Mouse (Mus musculus) left cerebral cortex, adult 8-10 months (tissue): ENCODE data around the gene Gm28048. TPM values are rescaled to one million over a fixed set of nuclear protein-coding genes. Genes with fewer than 3 reads are reported as not detected.
A peak's percentile ranks its signal among the peaks of the same experiment; 100 is the strongest.

Source experiments
- DNase-seq, 2 experiments: peaks; one replicate each; pipeline ENCODE4 v3.0.0; 2022; ENCODE audit warnings: low spot score in 2 of 2
- total RNA-seq, 4 experiments: library from RNA; stranded (reverse); gene quantifications; 2 replicates each; pipeline ENCODE4 v1.2.4; 2022

The Gm28048 gene
- total RNA-seq, 4 experiments from 2014 or later, result 11.1 to 24.0 (median 16.0) TPM

- DNase-seq, result peak; percentile 87 to 90
These were observed 8.7 kb upstream of the Gm28048 start, which contains the start of gene Cct4 for GRCm38 (mm10) chr11:22990393-22991126. Gene Cct4 (plus strand): TSS chr11:22990519.

GRCm38 (mm10) chr11:22989786-22990185 is 7.9 kb upstream of the Gm28048 start:
- DNase-seq, result no peak

- no peak for DNase-seq
These were observed 5.5 kb upstream of the Gm28048 start for GRCm38 (mm10) chr11:22987357-22987756.

GRCm38 (mm10) chr11:22985510-22985909 is 3.6 kb upstream of the Gm28048 start:
- DNase-seq, result no peak

GRCm38 (mm10) chr11:22982846-22983245 is 956 bp upstream of the Gm28048 start:
- no peak for DNase-seq

- DNase-seq, result no peak
These were observed 343 bp downstream of the Gm28048 start for GRCm38 (mm10) chr11:22981543-22981950.

- no peak for DNase-seq
These were observed 849 bp downstream of the Gm28048 start for GRCm38 (mm10) chr11:22981041-22981440.

GRCm38 (mm10) chr11:22979221-22979620 is 2.7 kb downstream of the Gm28048 start:
- no peak for DNase-seq

- DNase-seq, result no peak
These were observed 3.2 kb downstream of the Gm28048 start for GRCm38 (mm10) chr11:22978711-22979110.

GRCm38 (mm10) chr11:22978215-22978614 is 3.7 kb downstream of the Gm28048 start:
- DNase-seq, result no peak

GRCm38 (mm10) chr11:22973599-22973998 is 8.3 kb downstream of the Gm28048 start:
- no peak for DNase-seq

GRCm38 (mm10) chr11:22972746-22973526 is 9.0 kb downstream of the Gm28048 start:
- DNase-seq, result peak; percentile 76 to 80

- peak; percentile 56 to 81 for DNase-seq
These were observed 9.8 kb downstream of the Gm28048 start, which contains the start of gene Zrsr1 for GRCm38 (mm10) chr11:22971835-22972709. Gene Zrsr1 (plus strand): TSS chr11:22972005.

- DNase-seq, result no peak
These were observed 11.3 kb downstream of the Gm28048 start for GRCm38 (mm10) chr11:22970546-22970945.

- no peak for DNase-seq
These were observed 12.4 kb downstream of the Gm28048 start for GRCm38 (mm10) chr11:22969486-22969885.

GRCm38 (mm10) chr11:22965503-22965902 is 16.4 kb downstream of the Gm28048 start:
- no peak for DNase-seq

- DNase-seq, result no peak
These were observed 17.5 kb downstream of the Gm28048 start for GRCm38 (mm10) chr11:22964401-22964800.

GRCm38 (mm10) chr11:22962101-22962500 is 19.8 kb downstream of the Gm28048 start:
- no peak for DNase-seq

- no peak for DNase-seq
These were observed 24.0 kb downstream of the Gm28048 start for GRCm38 (mm10) chr11:22957791-22958374.

GRCm38 (mm10) chr11:22956830-22957229 is 25.1 kb downstream of the Gm28048 start:
- no peak for DNase-seq

GRCm38 (mm10) chr11:22956346-22956745 is 25.5 kb downstream of the Gm28048 start:
- DNase-seq, result no peak
